Mouse (Mus musculus): ENCODE data around the gene Mfsd11. TPM values are rescaled to one million over a fixed set of nuclear protein-coding genes. Genes with fewer than 3 reads are reported as not detected.
A peak's percentile ranks its signal among the peaks of the same experiment; 100 is the strongest.

Gene Mfsd11
- polyA plus RNA-seq, 1 experiment from 2014 or later, result 31.9 TPM

DNA sequence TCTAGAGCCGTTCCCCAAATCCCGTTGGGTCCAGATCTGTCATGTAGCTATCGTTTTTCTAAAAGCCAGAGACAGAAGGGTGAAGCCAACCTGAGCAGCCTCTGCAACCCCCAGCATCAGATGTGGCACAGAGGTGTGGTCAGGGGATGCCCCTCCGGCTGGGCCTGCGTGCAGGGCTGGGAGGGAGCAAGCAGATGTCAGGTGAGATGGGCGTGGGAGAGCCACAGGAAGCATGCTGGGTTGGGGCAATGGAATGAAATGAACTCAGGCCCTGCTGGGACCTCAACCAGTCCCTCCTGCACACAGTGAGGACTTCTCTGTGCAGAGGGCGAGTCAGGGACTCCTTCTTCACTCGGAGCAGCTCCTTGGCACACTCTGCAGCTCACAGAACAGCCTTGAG, 42.7 kb upstream of the Mfsd11 start:
- Histone ChIP-seq H3K27me3 (ENCODE audit: control insufficient read depth, insufficient read depth, low read length) (no peaks in the 10 kb centered on the region; the same call in 1 of the 2 replicates), H3K9ac (ENCODE audit: low read length) (no peak overlapping the region), H3K9me3 (ENCODE audit: control insufficient read depth, low read length) (no peaks in the 10 kb centered on the region), H3K4me2 (ENCODE audit: low read length) (no peak overlapping the region), H3K27ac (replicated peaks in 1 of 2; ENCODE audit: control insufficient read depth in 1 of 2, insufficient read depth in 1 of 2, low read depth in 2 of 2, low read length in 2 of 2) (no peak overlapping the region), H3K36me3 (ENCODE audit: control insufficient read depth, insufficient read depth, low read length) (peaks cover 9% of the 10 kb centered on the region), H3K4me1 (ENCODE audit: control insufficient read depth in 2 of 2, insufficient read depth in 2 of 2, low read length in 2 of 2) (peaks cover 28 to 42% of the 10 kb centered on the region in 2 experiments), H3K4me3 (ENCODE audit: control insufficient read depth in 1 of 2, insufficient read depth in 1 of 2, low read depth in 1 of 2, low read length in 2 of 2) (no peak overlapping the region)
- ATAC-seq (ENCODE audit: insufficient number of reproducible peaks, insufficient read depth, low FRiP score, low read depth), result no peak
- 75% methylated on average over 8 of the region's 8 CpGs for WGBS

DNA sequence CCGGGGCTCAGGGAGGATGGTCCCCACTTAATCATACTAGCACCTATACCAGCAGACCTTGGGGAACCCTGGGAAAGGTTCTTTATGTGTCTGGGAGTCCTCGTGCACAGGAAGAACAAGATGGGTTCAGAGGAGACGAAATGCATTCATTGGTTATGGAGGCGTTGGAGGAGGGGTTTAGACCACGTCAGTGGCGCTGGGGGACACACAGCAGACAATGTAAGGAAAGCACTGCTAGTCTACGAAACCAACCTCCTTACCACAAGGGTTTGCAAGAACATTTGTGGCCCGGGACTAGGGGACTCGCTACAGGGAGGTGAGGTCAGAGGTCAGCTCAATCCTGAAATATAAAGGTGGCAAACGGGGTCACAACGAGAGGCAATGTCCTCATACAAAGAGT, 41.7 kb upstream of the Mfsd11 start:
- ATAC-seq (ENCODE audit: insufficient number of reproducible peaks, insufficient read depth, low FRiP score, low read depth), result no peak
- H3K27me3 ChIP-seq (ENCODE audit: control insufficient read depth, insufficient read depth, low read length), result no peaks in the 10 kb centered on the region; the same call in 1 of the 2 replicates
- H3K27ac ChIP-seq (replicated peaks in 1 of 2; ENCODE audit: control insufficient read depth in 1 of 2, insufficient read depth in 1 of 2, low read depth in 2 of 2, low read length in 2 of 2), result no peak overlapping the region
- peaks cover 9% of the 10 kb centered on the region for H3K36me3 ChIP-seq (ENCODE audit: control insufficient read depth, insufficient read depth, low read length)
- H3K4me3 ChIP-seq (ENCODE audit: control insufficient read depth in 1 of 2, insufficient read depth in 1 of 2, low read depth in 1 of 2, low read length in 2 of 2), result no peak overlapping the region
- peak overlapping the region; percentile 70; the same call in 1 of the 2 replicates for H3K9ac ChIP-seq (ENCODE audit: low read length)
- H3K4me1 ChIP-seq (ENCODE audit: control insufficient read depth in 2 of 2, insufficient read depth in 2 of 2, low read length in 2 of 2), result peaks cover 35 to 52% of the 10 kb centered on the region in 2 experiments
- no peaks in the 10 kb centered on the region for H3K9me3 ChIP-seq (ENCODE audit: control insufficient read depth, low read length)
- H3K4me2 ChIP-seq (ENCODE audit: low read length), result no peak overlapping the region
- WGBS, result 86% methylated on average over 11 of the region's 11 CpGs

DNA sequence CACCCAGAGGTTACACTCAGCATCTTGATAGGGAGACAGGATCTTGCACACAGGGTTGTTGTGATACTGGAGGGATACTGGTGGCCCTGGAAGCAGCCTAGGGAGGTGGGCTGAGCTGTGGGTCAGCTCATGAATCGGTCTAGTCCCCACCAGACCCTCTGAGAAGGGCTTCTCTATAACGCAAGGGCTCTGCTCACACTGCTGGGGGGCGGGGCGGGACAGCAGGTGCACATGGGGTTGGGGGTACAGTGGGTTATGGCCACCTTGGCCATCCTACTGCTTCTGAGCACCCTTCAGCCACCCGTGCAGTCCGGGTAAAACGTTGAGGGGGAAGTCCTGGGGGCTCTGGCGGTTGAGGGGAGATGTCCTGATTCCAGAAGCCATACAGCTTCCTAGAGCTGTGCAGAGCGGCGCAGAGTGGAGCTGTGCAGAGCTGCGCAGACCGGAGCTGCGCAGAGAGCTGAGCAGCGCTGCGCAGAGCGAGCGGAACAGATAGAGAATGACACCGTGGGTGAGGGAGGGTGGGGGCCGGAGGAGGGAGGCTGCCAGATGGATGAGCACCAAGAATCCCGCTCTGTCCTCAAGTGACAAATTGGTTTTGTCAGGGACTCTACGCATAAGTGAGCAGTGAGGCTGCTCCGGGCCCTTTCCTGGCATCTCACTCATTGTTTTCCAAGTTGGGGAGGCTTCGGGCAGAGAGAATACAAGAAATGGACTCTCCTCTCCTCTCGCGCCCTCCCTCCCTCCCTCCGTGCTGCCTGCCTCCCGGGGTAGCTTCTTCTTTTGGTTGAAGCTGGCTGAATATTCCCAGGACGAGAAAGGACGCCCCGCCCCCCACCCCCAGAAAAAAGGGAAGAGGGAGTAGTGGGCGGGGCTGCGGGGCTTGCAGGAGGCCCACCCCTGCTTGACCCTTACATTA, 41.0 kb upstream of the Mfsd11 start:
- WGBS, result 15% methylated on average over 31 of the region's 32 CpGs
- Histone ChIP-seq H3K4me1 (ENCODE audit: control insufficient read depth in 2 of 2, insufficient read depth in 2 of 2, low read length in 2 of 2) (peaks cover 38 to 53% of the 10 kb centered on the region in 2 experiments), H3K9ac (ENCODE audit: low read length) (peak overlapping the region; percentile 70), H3K4me3 (ENCODE audit: control insufficient read depth in 1 of 2, insufficient read depth in 1 of 2, low read depth in 1 of 2, low read length in 2 of 2) (peak overlapping the region; percentile 40 to 47), H3K27me3 (ENCODE audit: control insufficient read depth, insufficient read depth, low read length) (no peaks in the 10 kb centered on the region; the same call in 1 of the 2 replicates), H3K4me2 (ENCODE audit: low read length) (peak overlapping the region; percentile 81), H3K36me3 (ENCODE audit: control insufficient read depth, insufficient read depth, low read length) (peaks cover 9% of the 10 kb centered on the region), H3K9me3 (ENCODE audit: control insufficient read depth, low read length) (no peaks in the 10 kb centered on the region), H3K27ac (replicated peaks in 1 of 2; ENCODE audit: control insufficient read depth in 1 of 2, insufficient read depth in 1 of 2, low read depth in 2 of 2, low read length in 2 of 2) (peak overlapping the region in 1 of 2 experiments; percentile 66; a peak in 2 of 4 replicates)
- peak; percentile 63 for ATAC-seq (ENCODE audit: insufficient number of reproducible peaks, insufficient read depth, low FRiP score, low read depth)

DNA sequence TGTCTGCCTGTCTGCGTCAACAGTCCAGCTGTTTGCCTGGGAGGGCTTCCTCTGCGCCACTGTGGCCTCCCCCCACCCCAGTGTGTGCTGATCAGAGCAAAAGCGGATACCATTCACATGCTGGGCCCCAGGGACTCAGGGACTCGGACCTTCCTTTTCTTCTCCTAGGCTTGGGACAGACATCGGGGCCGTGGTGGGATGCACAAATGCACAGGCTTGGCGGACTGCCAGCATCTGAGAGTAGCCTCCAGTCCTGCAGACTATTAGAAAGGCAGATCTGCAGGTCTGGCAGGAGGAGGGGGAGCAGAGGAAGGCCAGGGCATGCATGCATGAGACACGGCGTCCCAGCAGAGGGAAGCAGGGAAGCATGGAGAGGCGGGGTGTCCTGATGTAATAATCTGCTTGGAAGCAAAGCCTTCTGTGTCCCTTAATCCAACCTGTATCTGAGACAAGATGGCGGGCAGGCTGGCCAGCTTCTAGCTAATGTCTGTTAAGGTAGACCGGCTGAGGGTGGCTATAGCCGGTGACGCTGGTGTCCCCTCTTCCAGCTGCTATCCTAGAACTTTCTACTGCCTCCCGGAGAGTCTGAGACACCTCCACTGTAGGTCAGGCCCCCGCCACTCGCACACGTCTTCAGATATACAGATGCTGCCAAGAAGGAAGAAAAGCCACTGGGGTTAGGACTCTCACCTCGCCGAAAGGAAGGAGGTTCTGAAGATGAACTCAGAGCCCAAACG, 39.3 kb upstream of the Mfsd11 start:
- WGBS, result 42% methylated on average over 21 of the region's 21 CpGs
- no peak overlapping the region for H3K4me3 ChIP-seq (ENCODE audit: control insufficient read depth in 1 of 2, insufficient read depth in 1 of 2, low read depth in 1 of 2, low read length in 2 of 2)
- H3K9ac ChIP-seq (ENCODE audit: low read length), result peak overlapping the region; percentile 49; the same call in 1 of the 2 replicates
- H3K36me3 ChIP-seq (ENCODE audit: control insufficient read depth, insufficient read depth, low read length), result peaks cover 9% of the 10 kb centered on the region
- H3K9me3 ChIP-seq (ENCODE audit: control insufficient read depth, low read length), result no peaks in the 10 kb centered on the region
- peak overlapping the region; percentile 9; the same call in 1 of the 2 replicates for H3K4me2 ChIP-seq (ENCODE audit: low read length)
- peak overlapping the region; percentile 59 to 68 for H3K27ac ChIP-seq (replicated peaks in 1 of 2; ENCODE audit: control insufficient read depth in 1 of 2, insufficient read depth in 1 of 2, low read depth in 2 of 2, low read length in 2 of 2)
- peaks cover 40 to 51% of the 10 kb centered on the region in 2 experiments for H3K4me1 ChIP-seq (ENCODE audit: control insufficient read depth in 2 of 2, insufficient read depth in 2 of 2, low read length in 2 of 2)
- H3K27me3 ChIP-seq (ENCODE audit: control insufficient read depth, insufficient read depth, low read length), result no peaks in the 10 kb centered on the region; the same call in 1 of the 2 replicates
- ATAC-seq (ENCODE audit: insufficient number of reproducible peaks, insufficient read depth, low FRiP score, low read depth), result peak; percentile 19; the same call in 1 of the 2 replicates

DNA sequence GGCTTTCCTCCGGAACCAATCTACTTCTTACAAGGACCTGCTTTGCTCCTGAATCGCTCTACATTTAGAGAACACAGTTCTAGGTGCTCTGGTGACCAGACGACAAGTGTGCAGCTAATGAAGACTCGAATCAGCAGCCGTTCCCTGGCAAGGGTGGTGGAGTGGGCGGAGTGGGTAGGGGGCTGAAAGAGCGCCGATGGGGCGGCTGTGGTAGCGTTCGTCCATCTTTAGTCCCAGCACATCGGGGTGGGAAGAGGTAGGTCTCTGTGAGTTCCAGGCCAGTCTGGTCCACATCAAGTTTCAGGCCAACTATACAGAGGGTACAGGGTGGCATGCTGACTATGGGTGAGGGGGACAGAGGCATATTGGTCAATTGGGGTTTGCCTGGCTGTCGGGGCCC, 38.6 kb upstream of the Mfsd11 start:
- no peak overlapping the region for H3K4me2 ChIP-seq (ENCODE audit: low read length)
- H3K9me3 ChIP-seq (ENCODE audit: control insufficient read depth, low read length), result no peaks in the 10 kb centered on the region
- peak overlapping the region; percentile 49; the same call in 1 of the 2 replicates for H3K9ac ChIP-seq (ENCODE audit: low read length)
- 84% methylated on average over 13 of the region's 13 CpGs for WGBS
- H3K4me3 ChIP-seq (ENCODE audit: control insufficient read depth in 1 of 2, insufficient read depth in 1 of 2, low read depth in 1 of 2, low read length in 2 of 2), result no peak overlapping the region
- peaks cover 9% of the 10 kb centered on the region for H3K36me3 ChIP-seq (ENCODE audit: control insufficient read depth, insufficient read depth, low read length)
- no peak for ATAC-seq (ENCODE audit: insufficient number of reproducible peaks, insufficient read depth, low FRiP score, low read depth)
- peaks cover 39 to 51% of the 10 kb centered on the region in 2 experiments for H3K4me1 ChIP-seq (ENCODE audit: control insufficient read depth in 2 of 2, insufficient read depth in 2 of 2, low read length in 2 of 2)
- peak overlapping the region; percentile 68 to 79 for H3K27ac ChIP-seq (replicated peaks in 1 of 2; ENCODE audit: control insufficient read depth in 1 of 2, insufficient read depth in 1 of 2, low read depth in 2 of 2, low read length in 2 of 2)
- H3K27me3 ChIP-seq (ENCODE audit: control insufficient read depth, insufficient read depth, low read length), result no peaks in the 10 kb centered on the region; the same call in 1 of the 2 replicates

DNA sequence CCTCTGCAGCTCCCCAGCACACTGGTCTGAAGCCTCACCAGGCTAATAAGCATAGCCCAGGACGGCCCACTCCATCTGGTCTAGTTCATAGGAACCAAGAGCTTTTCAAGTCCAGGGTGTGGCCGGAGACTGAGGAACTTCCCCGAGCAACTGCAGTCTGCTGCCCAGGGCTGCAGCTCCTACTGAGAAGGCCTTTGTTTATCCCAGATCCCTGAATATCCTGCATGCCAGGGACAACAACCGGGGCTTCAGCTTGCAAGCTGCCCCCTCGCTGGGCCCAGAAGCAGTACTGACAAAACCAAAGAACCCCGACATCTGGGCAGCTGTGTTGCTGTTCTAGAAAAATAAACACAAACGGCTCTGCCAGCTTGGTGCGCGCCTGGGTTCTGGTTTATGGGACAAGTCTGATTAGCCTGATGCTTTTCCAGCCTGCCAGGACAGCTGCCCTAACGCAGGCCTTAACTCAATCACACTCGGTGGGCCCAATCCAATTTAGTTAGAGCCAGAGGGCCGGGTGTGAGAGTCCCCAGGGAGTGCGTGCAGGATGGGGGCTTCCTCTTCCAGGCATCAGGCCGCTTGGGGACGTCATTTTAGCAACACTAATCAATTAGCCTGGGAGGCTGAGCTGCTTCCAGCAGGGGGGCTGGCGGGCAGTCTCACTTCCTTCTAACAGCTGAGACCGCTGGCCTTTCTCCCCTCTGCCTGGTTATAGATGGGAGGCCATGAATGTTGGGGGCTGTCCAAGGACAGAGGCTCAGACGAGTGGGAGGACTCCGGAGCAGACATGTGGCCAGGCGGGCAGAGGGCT, 38.0 kb upstream of the Mfsd11 start:
- H3K9me3 ChIP-seq (ENCODE audit: control insufficient read depth, low read length), result no peaks in the 10 kb centered on the region
- peak overlapping the region; percentile 27; the same call in 1 of the 2 replicates for H3K4me2 ChIP-seq (ENCODE audit: low read length)
- peak overlapping the region; percentile 49 for H3K9ac ChIP-seq (ENCODE audit: low read length)
- 0 out of 2 replicates have a peak, but pooled peaks have one; percentile 10 for ATAC-seq (ENCODE audit: insufficient number of reproducible peaks, insufficient read depth, low FRiP score, low read depth)
- peaks cover 4% of the 10 kb centered on the region for H3K36me3 ChIP-seq (ENCODE audit: control insufficient read depth, insufficient read depth, low read length)
- H3K4me3 ChIP-seq (ENCODE audit: control insufficient read depth in 1 of 2, insufficient read depth in 1 of 2, low read depth in 1 of 2, low read length in 2 of 2), result no peak overlapping the region
- no peaks in the 10 kb centered on the region; the same call in 1 of the 2 replicates for H3K27me3 ChIP-seq (ENCODE audit: control insufficient read depth, insufficient read depth, low read length)
- peak overlapping the region; percentile 68 to 79 for H3K27ac ChIP-seq (replicated peaks in 1 of 2; ENCODE audit: control insufficient read depth in 1 of 2, insufficient read depth in 1 of 2, low read depth in 2 of 2, low read length in 2 of 2)
- 31% methylated on average over 20 of the region's 20 CpGs for WGBS
- peaks cover 39 to 57% of the 10 kb centered on the region in 2 experiments for H3K4me1 ChIP-seq (ENCODE audit: control insufficient read depth in 2 of 2, insufficient read depth in 2 of 2, low read length in 2 of 2)
